Mouse (Mus musculus) C2C12 (cell line): ENCODE data around the gene Pced1b. TPM values are rescaled to one million over a fixed set of nuclear protein-coding genes. Genes with fewer than 3 reads are reported as not detected.
A peak's percentile ranks its signal among the peaks of the same experiment; 100 is the strongest.

Experiments
- H3K27me3 ChIP-seq: one replicate; pipeline ENCODE4 v1.6.1; 2011; ENCODE audit not compliant: control insufficient read depth, insufficient read depth, insufficient read length
- H3K36me3 ChIP-seq: one replicate; pipeline ENCODE4 v1.6.1; 2011; ENCODE audit not compliant: control insufficient read depth, insufficient read depth
- H3K4me3 ChIP-seq: one replicate; pipeline ENCODE4 v1.5.1; 2011; ENCODE audit warnings: mild to moderate bottlenecking, control low read depth; ENCODE audit not compliant: poor library complexity, insufficient read depth, severe bottlenecking
- H3K79me2 ChIP-seq: one replicate; pipeline ENCODE4 v1.6.1; 2011; ENCODE audit not compliant: control insufficient read depth, insufficient read depth
- H3K79me3 ChIP-seq: one replicate; pipeline ENCODE4 v1.6.1; 2011; ENCODE audit warnings: low read depth, control low read depth
- H3ac ChIP-seq: one replicate; pipeline ENCODE3; 2011; ENCODE audit warnings: low read depth; ENCODE audit not compliant: control insufficient read depth, insufficient read length
- CEBPB ChIP-seq: IDR thresholded peaks from one replicate; pipeline ENCODE4 v1.6.1; 2011; ENCODE audit warnings: low read depth, mild to moderate bottlenecking, control low read depth, moderate library complexity
- CTCF ChIP-seq: IDR thresholded peaks from one replicate; pipeline ENCODE4 v1.5.1; 2011; ENCODE audit not compliant: control insufficient read depth, insufficient read depth, insufficient read length
- FOSL1 ChIP-seq: IDR thresholded peaks from one replicate; pipeline ENCODE4 v1.8.0; 2011; ENCODE audit warnings: mild to moderate bottlenecking, low read length; ENCODE audit not compliant: poor library complexity, insufficient read depth, severe bottlenecking
- MAX ChIP-seq: IDR thresholded peaks from one replicate; pipeline ENCODE4 v1.6.1; 2011; ENCODE audit warnings: mild to moderate bottlenecking, control low read depth
- MYOD1 ChIP-seq: IDR thresholded peaks from one replicate; pipeline ENCODE4 v1.6.1; 2011; ENCODE audit warnings: low read depth; ENCODE audit not compliant: control insufficient read depth, insufficient read length
- MYOG ChIP-seq: IDR thresholded peaks from one replicate; pipeline ENCODE4 v1.6.1; 2011; ENCODE audit not compliant: control insufficient read depth, insufficient read length; ENCODE audit errors: extremely low read depth
- USF1 ChIP-seq: IDR thresholded peaks from one replicate; pipeline ENCODE4 v1.6.1; 2011; ENCODE audit warnings: low read depth, mild to moderate bottlenecking, control low read depth, moderate library complexity
- polyA plus RNA-seq: library from polyadenylated mRNA; unstranded; fragments of >200 nt; fragmentation: generic; extraction: Trizol; gene quantifications from one replicate; pipeline ENCODE4 v1.2.1, GENCODE M21; 2012; ENCODE audit warnings: missing spikeins

Pced1b gene
- polyA plus RNA-seq, 1 experiment: 0.32 TPM

DNA sequence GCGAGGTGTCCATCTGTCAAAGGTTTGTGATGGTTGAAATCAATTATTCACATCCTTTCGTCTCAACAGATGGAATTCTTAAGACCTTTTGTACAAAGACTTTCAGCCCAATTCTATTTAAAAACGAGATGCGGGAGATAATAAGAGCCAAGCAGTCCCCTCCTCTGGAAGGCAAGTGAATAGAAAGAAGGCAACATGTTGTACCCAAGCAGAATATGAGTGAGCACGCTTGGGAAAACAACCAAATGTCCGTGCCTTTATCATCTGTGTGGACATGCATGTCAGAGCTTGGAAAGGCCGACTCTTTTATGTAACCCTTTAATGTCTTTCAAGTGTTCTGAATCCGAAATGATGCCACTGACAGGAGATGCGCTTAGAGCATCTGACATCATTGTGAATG lies 61.0 kb downstream of the Pced1b start:
- Histone ChIP-seq H3K79me3 (no peaks in the 10 kb centered on the region), H3K79me2 (no peaks in the 10 kb centered on the region), H3K27me3 (no peaks in the 10 kb centered on the region), H3K4me3 (no peak overlapping the region), H3K36me3 (no peaks in the 10 kb centered on the region), H3ac (no peak overlapping the region)
- TF ChIP-seq MYOD1 (no peak), CTCF (no peak), USF1 (no peak), CEBPB (no peak), FOSL1 (no peak), MYOG (no peak), MAX (no peak)

DNA sequence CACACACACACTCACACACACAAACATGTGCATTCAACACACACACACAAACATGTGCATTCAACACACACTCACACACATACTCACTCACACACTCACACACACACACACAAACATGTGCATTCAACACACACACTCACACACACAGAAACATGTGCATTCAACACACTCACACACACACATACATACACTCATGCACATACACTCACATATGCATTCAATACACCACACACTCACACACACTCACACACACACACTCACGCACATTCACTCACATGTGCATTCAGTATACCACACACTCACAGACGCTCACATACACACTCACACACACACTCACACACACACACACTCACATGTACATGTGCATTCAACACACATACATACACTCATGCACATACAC lies 62.6 kb downstream of the Pced1b start:
- Histone ChIP-seq H3K4me3 (no peak overlapping the region), H3K79me3 (no peaks in the 10 kb centered on the region), H3K79me2 (no peaks in the 10 kb centered on the region), H3K36me3 (no peaks in the 10 kb centered on the region), H3ac (no peak overlapping the region), H3K27me3 (no peaks in the 10 kb centered on the region)
- TF ChIP-seq MYOG: no peak
- TF ChIP-seq CEBPB: no peak
- no peak for TF ChIP-seq USF1
- no peak for TF ChIP-seq MAX
- TF ChIP-seq CTCF: no peak
- no peak for TF ChIP-seq FOSL1
- no peak for TF ChIP-seq MYOD1

DNA sequence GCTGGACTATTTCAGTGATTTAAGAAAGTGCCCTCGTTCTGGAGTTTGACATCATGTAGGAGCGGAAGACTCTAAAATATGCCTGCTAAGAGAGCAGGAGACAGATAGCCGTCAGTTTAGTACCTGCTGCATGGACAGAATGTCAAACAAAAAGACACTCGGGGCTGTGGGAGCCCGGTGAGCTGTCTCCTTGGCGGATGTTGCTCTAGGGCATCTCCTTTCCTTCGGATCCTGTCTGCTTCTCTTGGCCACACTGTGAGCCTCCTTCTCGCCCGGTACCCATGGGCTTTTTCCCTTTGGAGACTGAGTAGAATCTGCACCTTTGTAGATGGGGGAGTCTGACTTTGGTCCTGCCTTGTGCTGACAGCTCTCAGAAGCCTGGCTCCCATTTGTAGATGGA lies 63.3 kb downstream of the Pced1b start:
- no peak for TF ChIP-seq CEBPB
- H3K79me3 ChIP-seq: no peaks in the 10 kb centered on the region
- H3K36me3 ChIP-seq: no peaks in the 10 kb centered on the region
- H3K4me3 ChIP-seq: no peak overlapping the region
- H3ac ChIP-seq: no peak overlapping the region
- no peaks in the 10 kb centered on the region for H3K79me2 ChIP-seq
- no peaks in the 10 kb centered on the region for H3K27me3 ChIP-seq

DNA sequence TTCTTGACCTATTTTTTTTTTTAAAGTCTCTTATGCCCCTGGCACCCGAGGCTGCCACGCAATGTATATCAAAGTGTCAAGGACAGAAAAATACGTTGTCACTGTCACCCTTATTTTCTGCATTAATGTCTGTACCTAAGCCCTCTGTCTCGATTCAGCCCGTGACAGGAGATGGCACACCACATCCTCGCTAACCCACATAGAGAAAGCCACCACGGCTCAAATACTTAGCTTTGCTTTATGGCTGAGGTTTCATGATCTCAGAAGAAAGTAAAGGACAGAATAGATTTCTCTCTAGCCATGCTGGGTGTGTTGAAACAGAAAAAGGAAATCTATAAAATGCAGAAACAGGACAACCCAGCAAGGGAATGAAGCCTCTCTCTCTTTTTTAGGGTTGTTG lies 64.3 kb downstream of the Pced1b start:
- TF ChIP-seq CTCF: no peak
- TF ChIP-seq USF1: no peak
- TF ChIP-seq MAX: no peak
- no peak for TF ChIP-seq MYOG
- TF ChIP-seq FOSL1: no peak
- TF ChIP-seq CEBPB: no peak
- no peak for TF ChIP-seq MYOD1

DNA sequence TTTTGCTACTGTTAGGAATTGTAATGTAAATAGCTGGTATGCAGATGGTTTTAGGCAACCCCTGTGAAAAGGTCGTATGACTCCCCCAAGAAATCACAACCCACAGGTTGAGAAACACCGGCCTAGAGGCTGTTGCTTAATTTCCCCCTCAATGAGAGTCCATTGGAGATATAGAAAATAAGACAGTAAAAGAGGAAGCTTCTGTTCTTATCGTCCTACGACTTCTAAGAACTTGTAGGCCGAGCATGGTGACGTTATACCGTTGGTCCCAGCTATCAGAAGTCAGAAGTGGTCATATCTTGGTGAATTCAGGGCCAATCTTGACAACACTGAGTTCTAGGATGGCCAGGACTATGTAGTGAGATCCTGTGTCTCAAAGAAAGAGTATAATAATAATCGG lies 65.0 kb downstream of the Pced1b start:
- no peak overlapping the region for H3K4me3 ChIP-seq
- H3K36me3 ChIP-seq: no peaks in the 10 kb centered on the region
- no peak overlapping the region for H3ac ChIP-seq
- H3K79me3 ChIP-seq: no peaks in the 10 kb centered on the region
- no peaks in the 10 kb centered on the region for H3K79me2 ChIP-seq
- TF ChIP-seq CEBPB (no peak), USF1 (no peak), CTCF (no peak), MAX (no peak)
- H3K27me3 ChIP-seq: no peaks in the 10 kb centered on the region

More for the DNA sequence above, 64.3 kb downstream of the Pced1b start:
- Histone ChIP-seq H3K27me3 (no peaks in the 10 kb centered on the region), H3K79me2 (no peaks in the 10 kb centered on the region), H3K36me3 (no peaks in the 10 kb centered on the region), H3K79me3 (no peaks in the 10 kb centered on the region), H3ac (no peak overlapping the region), H3K4me3 (no peak overlapping the region)

DNA sequence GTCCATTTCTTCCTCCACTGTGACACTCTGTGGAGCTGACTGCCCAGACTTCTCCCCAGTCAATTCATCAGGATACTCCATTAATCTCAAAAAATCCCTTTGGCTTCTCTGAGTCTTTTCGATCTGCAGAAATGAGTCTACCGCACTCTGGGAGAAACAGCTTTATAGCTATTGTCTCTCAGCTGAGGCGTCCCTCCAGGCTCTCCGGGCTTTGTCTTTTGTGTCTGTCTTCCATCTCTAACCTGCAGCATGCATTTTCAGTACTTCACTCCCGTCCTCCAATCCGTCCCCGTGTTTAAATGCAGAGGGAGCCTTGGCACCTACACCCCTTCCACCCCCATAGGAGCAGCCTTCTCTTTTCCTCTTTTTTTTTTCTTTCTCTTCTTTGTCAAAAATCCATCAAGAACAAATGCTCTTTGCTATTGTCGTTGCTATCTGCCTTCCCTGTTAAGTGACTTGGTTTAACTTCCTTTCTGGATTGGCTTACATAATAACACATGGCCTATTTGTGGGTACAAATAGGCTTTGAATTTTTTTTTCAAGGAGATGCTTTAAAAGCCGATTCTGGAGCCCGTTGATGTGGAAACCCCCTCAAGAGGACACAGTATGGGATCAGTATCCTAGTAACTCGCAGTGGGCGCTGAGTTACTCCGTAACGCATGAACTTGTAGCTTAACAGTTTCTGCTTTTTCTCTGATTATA lies 68.0 kb downstream of the Pced1b start:
- H3K79me3 ChIP-seq: no peaks in the 10 kb centered on the region
- TF ChIP-seq USF1 (no peak), CTCF (no peak), MAX (no peak), MYOG (no peak), MYOD1 (no peak), FOSL1 (no peak), CEBPB (no peak)
- H3K27me3 ChIP-seq: no peaks in the 10 kb centered on the region
- H3ac ChIP-seq: peak overlapping the region; percentile 45
- no peaks in the 10 kb centered on the region for H3K79me2 ChIP-seq
- H3K36me3 ChIP-seq: no peaks in the 10 kb centered on the region
- H3K4me3 ChIP-seq: no peak overlapping the region
